Mouse (Mus musculus) limb, embryonic 11.5 days (tissue): ENCODE data around the gene Sectm1a. TPM values are rescaled to one million over a fixed set of nuclear protein-coding genes. Genes with fewer than 3 reads are reported as not detected.

Experiments used
- ATAC-seq: fragments of 200-750 bp; cut with Nextera tagmentation; 2 replicates; pipeline ENCODE4 v1.8.0; 2017; ENCODE audit warnings: low read depth; ENCODE audit not compliant: insufficient number of reproducible peaks, low FRiP score, low TSS enrichment
- DNase-seq: peaks from one replicate; pipeline ENCODE4 v3.0.0-alpha.2; 2015; ENCODE audit warnings: low spot score
- H3K27ac ChIP-seq: fragments of 300-500 bp; sonication (generic); replicated peaks from 2 replicates; pipeline ENCODE4 v1.5.1; 2014; ENCODE audit warnings: low read depth, mild to moderate bottlenecking, low read length
- H3K27me3 ChIP-seq: fragments of 300-500 bp; sonication (generic); 2 replicates; pipeline ENCODE4 v1.6.1; 2014; ENCODE audit warnings: mild to moderate bottlenecking, low read length, mixed read lengths; ENCODE audit not compliant: control insufficient read depth, insufficient read depth
- H3K36me3 ChIP-seq: fragments of 300-500 bp; sonication (generic); 2 replicates; pipeline ENCODE4 v1.6.1; 2014; ENCODE audit warnings: mild to moderate bottlenecking, low read length, moderate library complexity, mixed read lengths; ENCODE audit not compliant: control insufficient read depth, insufficient read depth
- H3K4me1 ChIP-seq: fragments of 300-500 bp; sonication (generic); 2 replicates; pipeline ENCODE4 v1.6.1; 2014; ENCODE audit warnings: low read length, mixed read lengths; ENCODE audit not compliant: control insufficient read depth, insufficient read depth
- H3K4me2 ChIP-seq: fragments of 300-500 bp; sonication (generic); 2 replicates; pipeline ENCODE4 v1.6.1; 2014; ENCODE audit warnings: low read depth, mild to moderate bottlenecking, moderate library complexity; ENCODE audit not compliant: severe bottlenecking
- H3K4me3 ChIP-seq: fragments of 300-500 bp; sonication (generic); 2 replicates; pipeline ENCODE4 v1.5.1; 2014; ENCODE audit warnings: low read depth, low read length
- H3K9ac ChIP-seq: fragments of 300-500 bp; sonication (generic); 2 replicates; pipeline ENCODE4 v1.6.1; 2014; ENCODE audit warnings: mild to moderate bottlenecking, low read length
- H3K9me3 ChIP-seq: fragments of 300-500 bp; sonication (generic); 2 replicates; pipeline ENCODE4 v1.6.1; 2016; ENCODE audit warnings: low read length; ENCODE audit not compliant: control insufficient read depth
- WGBS: fragments of 180-500 bp; shearing (Covaris S2); extraction: QIAGEN DNeasy Blood & Tissue Kit; methylation state at CpG from one replicate; pipeline ENCODE4 v1.1.7; 2014; 5-methylcytosine and 5-hydroxymethylcytosine counted together
- polyA plus RNA-seq: library from polyadenylated mRNA; unstranded; fragments of >200 nt; fragmentation: Nextera tagmentation; extraction: Ambion mirVana; gene quantifications from 2 replicates; pipeline ENCODE4 v1.2.1, GENCODE M21; 2014

Sectm1a gene
- not detected in 2 replicates for polyA plus RNA-seq

- DNase-seq (no peak), ATAC-seq (no peak)
- WGBS: 72% methylated on average over 3 of the region's 3 CpGs
- H3K36me3 ChIP-seq: no peaks in the 10 kb centered on the region
- no peak within 1 kb of the TSS for H3K4me3 ChIP-seq
- H3K27ac ChIP-seq: no peak within 1 kb of the TSS
- no peak within 1 kb of the TSS for H3K9ac ChIP-seq
- H3K4me1 ChIP-seq: no peaks in the 10 kb centered on the region
- no peaks in the 10 kb centered on the region for H3K9me3 ChIP-seq
- H3K27me3 ChIP-seq: no peaks in the 10 kb centered on the region
- no peak within 1 kb of the TSS for H3K4me2 ChIP-seq
These were observed at the start of gene Sectm1a for GRCm38 (mm10) chr11:121081120-121081519. Gene Sectm1a, minus strand, starts transcription at chr11:121081220.

GRCm38 (mm10) chr11:121129616-121130015 is 48.6 kb upstream of the Sectm1a start:
- DNase-seq (no peak), ATAC-seq (no peak)
- Histone ChIP-seq H3K36me3 (no peaks in the 10 kb centered on the region), H3K4me1 (no peaks in the 10 kb centered on the region), H3K9me3 (no peaks in the 10 kb centered on the region), H3K9ac (no peak overlapping the region), H3K27ac (no peak overlapping the region), H3K4me3 (no peak overlapping the region), H3K4me2 (no peak overlapping the region), H3K27me3 (no peaks in the 10 kb centered on the region)
- WGBS: 58% methylated on average over 1 of the region's 1 CpGs

- Histone ChIP-seq H3K9me3 (no peaks in the 10 kb centered on the region), H3K36me3 (no peaks in the 10 kb centered on the region), H3K4me2 (no peak overlapping the region), H3K9ac (no peak overlapping the region), H3K27me3 (no peaks in the 10 kb centered on the region), H3K4me3 (no peak overlapping the region), H3K27ac (no peak overlapping the region), H3K4me1 (no peaks in the 10 kb centered on the region)
- 91% methylated on average over 3 of the region's 3 CpGs for WGBS
- ATAC-seq (no peak), DNase-seq (no peak)
These were observed 46.4 kb upstream of the Sectm1a start for GRCm38 (mm10) chr11:121127441-121127840.

GRCm38 (mm10) chr11:121126395-121126794 is 45.4 kb upstream of the Sectm1a start:
- no peak for DNase-seq

GRCm38 (mm10) chr11:121125522-121126172 is 44.6 kb upstream of the Sectm1a start:
- H3K9me3 ChIP-seq: no peaks in the 10 kb centered on the region
- no peaks in the 10 kb centered on the region for H3K36me3 ChIP-seq
- H3K27ac ChIP-seq: no peak overlapping the region
- no peak overlapping the region for H3K4me3 ChIP-seq
- DNase-seq (no peak), ATAC-seq (no peak)
- no peaks in the 10 kb centered on the region for H3K4me1 ChIP-seq
- no peak overlapping the region for H3K4me2 ChIP-seq
- H3K27me3 ChIP-seq: no peaks in the 10 kb centered on the region
- no peak overlapping the region for H3K9ac ChIP-seq
- WGBS: 89% methylated on average over 3 of the region's 3 CpGs

More at GRCm38 (mm10) chr11:121126395-121126794, 45.4 kb upstream of the Sectm1a start:
- no peak overlapping the region for H3K9ac ChIP-seq
- H3K4me1 ChIP-seq: no peaks in the 10 kb centered on the region
- no peaks in the 10 kb centered on the region for H3K27me3 ChIP-seq
- no peak overlapping the region for H3K27ac ChIP-seq
- H3K36me3 ChIP-seq: no peaks in the 10 kb centered on the region
- WGBS: 77% methylated on average over 1 of the region's 1 CpGs
- no peak overlapping the region for H3K4me2 ChIP-seq
- no peaks in the 10 kb centered on the region for H3K9me3 ChIP-seq
- H3K4me3 ChIP-seq: no peak overlapping the region
- no peak for ATAC-seq

- H3K4me1 ChIP-seq: no peaks in the 10 kb centered on the region
- no peaks in the 10 kb centered on the region for H3K9me3 ChIP-seq
- no peak overlapping the region for H3K4me2 ChIP-seq
- H3K27ac ChIP-seq: no peak overlapping the region
- no peak overlapping the region for H3K4me3 ChIP-seq
- H3K27me3 ChIP-seq: no peaks in the 10 kb centered on the region
- no peak for ATAC-seq
- H3K36me3 ChIP-seq: no peaks in the 10 kb centered on the region
- DNase-seq: no peak
- WGBS: 78% methylated on average over 4 of the region's 4 CpGs
- no peak overlapping the region for H3K9ac ChIP-seq
These were observed 42.4 kb upstream of the Sectm1a start for GRCm38 (mm10) chr11:121123438-121123837.

GRCm38 (mm10) chr11:121122024-121122670 is 41.1 kb upstream of the Sectm1a start:
- no peaks in the 10 kb centered on the region for H3K4me1 ChIP-seq
- H3K27ac ChIP-seq: no peak overlapping the region
- H3K4me2 ChIP-seq: no peak overlapping the region
- no peaks in the 10 kb centered on the region for H3K36me3 ChIP-seq
- H3K4me3 ChIP-seq: no peak overlapping the region
- no peak overlapping the region for H3K9ac ChIP-seq
- DNase-seq: no peak
- H3K9me3 ChIP-seq: no peaks in the 10 kb centered on the region
- no peaks in the 10 kb centered on the region for H3K27me3 ChIP-seq
- no peak for ATAC-seq
- 84% methylated on average over 2 of the region's 2 CpGs for WGBS

- no peaks in the 10 kb centered on the region for H3K4me1 ChIP-seq
These were observed 40.1 kb upstream of the Sectm1a start for GRCm38 (mm10) chr11:121121151-121121550.

More at GRCm38 (mm10) chr11:121121151-121121550, 40.1 kb upstream of the Sectm1a start:
- H3K4me3 ChIP-seq: no peak overlapping the region
- ATAC-seq (no peak), DNase-seq (no peak)
- H3K9me3 ChIP-seq: no peaks in the 10 kb centered on the region
- no peak overlapping the region for H3K9ac ChIP-seq
- H3K27me3 ChIP-seq: no peaks in the 10 kb centered on the region
- no peaks in the 10 kb centered on the region for H3K36me3 ChIP-seq
- H3K27ac ChIP-seq: no peak overlapping the region
- H3K4me2 ChIP-seq: no peak overlapping the region
- WGBS: 83% methylated on average over 3 of the region's 3 CpGs
